Mouse (Mus musculus): ENCODE results near the gene Anapc5. TPM values are rescaled to one million over a fixed set of nuclear protein-coding genes. Genes with fewer than 3 reads are reported as not detected.
A peak's percentile ranks its signal among the peaks of the same experiment; 100 is the strongest.

The Anapc5 gene
- total RNA-seq, 1 experiment from 2014 or later = 210 TPM

GRCm38 (mm10) chr5:122801684-122802083, 19.5 kb downstream of the Anapc5 start:
- no peak for ATAC-seq (ENCODE audit: extremely low read depth, insufficient number of reproducible peaks, low FRiP score, poor library complexity, severe bottlenecking)

DNA sequence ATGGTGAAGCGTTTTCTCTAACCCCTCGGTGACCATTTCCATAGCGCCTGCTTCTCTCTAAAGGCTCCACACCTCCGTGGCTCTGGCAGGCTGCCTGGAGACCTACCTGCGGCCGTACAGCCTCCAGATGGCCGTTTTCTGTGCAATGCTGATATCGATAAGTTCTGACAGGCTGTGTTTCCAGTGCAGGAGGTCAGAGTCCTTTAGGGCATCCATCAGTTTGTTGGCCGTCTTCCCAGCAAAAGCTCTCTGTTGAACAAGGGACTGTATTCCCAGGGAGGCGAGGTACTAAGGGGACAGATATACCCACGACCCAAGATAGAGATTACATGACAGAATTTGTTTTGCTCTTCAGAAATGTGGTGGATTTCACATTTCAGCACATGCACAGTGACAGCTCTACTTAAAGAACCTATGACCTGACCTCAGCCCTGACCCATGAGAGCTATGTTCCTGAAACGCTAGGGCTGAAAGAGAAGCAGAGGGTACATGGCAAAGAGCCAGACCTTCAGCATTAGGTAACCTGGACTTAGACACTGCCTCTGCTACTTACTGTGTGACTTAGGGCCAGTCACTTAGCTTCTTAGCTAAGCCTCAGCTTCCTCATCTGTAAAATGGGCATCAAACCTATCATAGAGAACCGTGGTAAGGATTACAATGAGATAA, 20.7 kb downstream of the Anapc5 start:
- ATAC-seq (ENCODE audit: extremely low read depth, insufficient number of reproducible peaks, low FRiP score, poor library complexity, severe bottlenecking) = no peak

DNA sequence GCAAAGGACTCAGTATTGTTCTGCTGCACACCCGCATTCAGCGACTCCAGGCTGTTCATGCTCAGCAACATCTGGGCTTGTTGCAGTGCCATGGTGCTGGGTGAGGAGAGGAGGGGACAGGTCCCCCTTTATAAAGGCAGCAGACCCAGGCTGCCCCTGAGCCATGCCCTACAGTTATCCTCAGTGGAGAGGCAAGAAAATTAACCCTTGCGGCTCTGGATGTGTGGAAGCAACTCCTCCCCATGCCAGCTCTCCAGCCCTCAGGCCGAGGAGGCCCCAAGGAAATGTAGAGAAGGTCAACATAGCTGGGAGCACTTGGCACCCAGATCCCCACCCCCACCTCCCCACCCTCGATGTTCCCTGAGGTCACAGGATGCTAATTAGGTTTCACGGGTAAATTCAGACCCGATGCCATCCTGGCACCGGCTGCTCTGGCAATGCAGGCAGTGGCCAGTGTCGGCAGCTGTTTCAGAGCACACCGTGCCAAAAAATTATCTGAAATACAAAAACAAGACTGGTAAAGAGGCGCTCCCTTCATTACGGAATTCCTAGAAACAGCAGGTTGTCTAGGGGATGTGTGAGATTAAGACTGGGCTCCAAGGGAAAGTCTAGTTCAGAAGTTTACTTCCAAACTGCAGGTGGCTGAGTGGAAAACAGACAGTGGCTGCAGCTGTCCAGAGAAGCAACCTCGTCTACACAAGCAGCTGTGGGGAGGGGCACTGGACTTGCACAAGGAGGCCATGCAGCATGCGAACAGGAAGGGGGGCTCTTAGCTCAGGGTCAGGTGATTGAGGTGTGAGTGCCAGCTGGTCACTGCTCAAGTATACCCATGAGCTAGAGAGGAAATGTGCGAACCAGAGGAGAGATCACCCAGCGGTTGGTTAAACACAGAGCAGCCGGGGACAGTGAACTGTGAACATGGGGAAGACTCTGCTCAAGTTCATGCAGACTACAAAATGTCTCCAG, 21.5 kb downstream of the Anapc5 start:
- ATAC-seq (ENCODE audit: extremely low read depth, insufficient number of reproducible peaks, low FRiP score, poor library complexity, severe bottlenecking) = no peak

DNA sequence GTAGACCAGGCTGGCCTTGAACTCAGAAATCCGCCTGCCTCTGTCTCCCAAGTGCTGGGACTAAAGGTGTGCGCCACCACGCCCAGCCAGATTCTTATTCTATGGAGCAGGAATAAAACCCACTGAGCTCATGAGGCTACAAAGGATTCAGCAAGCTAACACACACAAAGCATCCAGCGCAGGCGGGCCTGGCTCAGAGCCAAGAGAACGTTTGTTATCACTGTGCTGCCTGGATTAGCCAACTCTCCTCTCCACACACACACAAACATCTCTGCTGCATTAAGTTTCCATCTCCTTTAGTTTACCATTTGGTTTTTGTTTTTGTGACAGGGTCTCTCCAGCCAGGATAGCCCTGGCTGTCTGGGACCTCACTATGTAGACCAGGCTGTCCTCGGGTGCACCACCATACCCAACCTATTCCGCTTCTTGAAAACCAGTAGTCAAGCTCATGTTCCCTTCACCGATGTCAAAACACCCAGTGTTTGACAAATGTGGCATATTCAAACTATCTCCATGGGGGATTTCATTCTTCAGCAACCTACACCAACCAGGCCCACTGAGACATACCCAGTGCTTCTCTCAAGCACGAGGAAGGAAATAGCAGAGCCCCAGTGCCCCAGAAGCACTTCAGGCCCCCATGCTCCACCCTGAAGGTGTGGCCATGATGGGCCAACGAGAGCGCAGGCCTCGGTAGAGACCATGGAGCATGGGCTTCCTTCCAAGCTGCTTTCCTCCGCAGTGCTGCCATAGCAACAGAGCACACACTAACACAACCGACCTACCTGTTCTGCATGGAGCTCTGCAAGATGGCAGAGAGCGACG, 22.4 kb downstream of the Anapc5 start:
- no peak for ATAC-seq (ENCODE audit: extremely low read depth, insufficient number of reproducible peaks, low FRiP score, poor library complexity, severe bottlenecking)

DNA sequence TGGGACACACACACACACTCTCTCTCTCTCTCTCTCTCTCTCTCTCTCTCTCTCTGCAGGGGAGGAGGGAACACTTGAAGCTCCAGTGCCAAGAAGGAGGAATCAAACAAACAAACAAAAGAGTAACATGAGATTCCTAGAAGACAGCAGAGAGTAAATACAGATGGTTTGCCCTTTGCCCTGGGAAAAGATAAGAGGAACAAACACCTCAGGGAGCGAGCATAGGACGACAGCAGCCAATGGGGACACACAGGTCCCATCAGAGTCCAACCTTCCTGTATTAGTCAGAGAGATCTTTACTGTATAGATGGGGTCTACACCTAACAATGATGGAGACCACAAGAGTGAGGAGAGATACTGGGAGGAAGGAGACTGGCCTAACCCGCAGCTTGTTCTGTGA, 23.3 kb downstream of the Anapc5 start:
- no peak for ATAC-seq (ENCODE audit: extremely low read depth, insufficient number of reproducible peaks, low FRiP score, poor library complexity, severe bottlenecking)

GRCm38 (mm10) chr5:122788696-122789095, 32.4 kb downstream of the Anapc5 start:
- ATAC-seq (ENCODE audit: extremely low read depth, insufficient number of reproducible peaks, low FRiP score, poor library complexity, severe bottlenecking) = no peak

GRCm38 (mm10) chr5:122786035-122786819, 34.9 kb downstream of the Anapc5 start:
- ATAC-seq (ENCODE audit: extremely low read depth, insufficient number of reproducible peaks, low FRiP score, poor library complexity, severe bottlenecking) = no peak

DNA sequence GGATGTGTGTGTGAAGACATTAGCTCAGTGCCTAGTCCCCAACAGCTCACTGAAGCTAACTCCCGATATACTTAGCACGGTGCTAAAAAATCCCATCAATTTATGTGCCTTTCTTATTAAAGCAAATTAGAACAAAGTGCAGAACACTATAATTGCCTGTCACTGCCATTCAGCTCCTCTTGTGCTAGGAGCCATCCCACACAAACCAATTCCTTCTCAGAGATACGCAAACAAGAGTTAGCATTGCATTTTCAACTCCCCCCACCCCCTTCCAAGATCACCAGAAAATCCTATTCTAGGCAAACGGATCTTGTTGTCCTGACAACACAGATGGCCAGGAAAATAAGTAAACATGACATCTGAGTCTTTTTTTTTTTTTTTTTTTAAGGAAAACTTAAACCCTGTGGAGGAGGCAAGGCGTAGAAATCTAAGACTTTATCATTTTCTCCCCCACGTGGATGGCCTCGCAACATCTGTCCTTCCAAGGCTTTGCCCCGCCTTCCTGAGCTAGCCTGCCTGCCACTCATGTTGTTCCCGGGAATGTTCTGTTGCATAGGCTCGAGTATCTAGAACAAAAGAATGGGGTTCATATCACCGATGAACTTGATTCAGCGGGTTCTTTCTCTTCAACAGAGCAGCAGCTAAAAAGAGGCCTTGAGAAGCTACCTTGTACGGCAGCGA, 37.3 kb downstream of the Anapc5 start:
- no peak for ATAC-seq (ENCODE audit: extremely low read depth, insufficient number of reproducible peaks, low FRiP score, poor library complexity, severe bottlenecking)

- no peak for ATAC-seq (ENCODE audit: extremely low read depth, insufficient number of reproducible peaks, low FRiP score, poor library complexity, severe bottlenecking)
These were observed 39.1 kb downstream of the Anapc5 start for GRCm38 (mm10) chr5:122782066-122782465.

DNA sequence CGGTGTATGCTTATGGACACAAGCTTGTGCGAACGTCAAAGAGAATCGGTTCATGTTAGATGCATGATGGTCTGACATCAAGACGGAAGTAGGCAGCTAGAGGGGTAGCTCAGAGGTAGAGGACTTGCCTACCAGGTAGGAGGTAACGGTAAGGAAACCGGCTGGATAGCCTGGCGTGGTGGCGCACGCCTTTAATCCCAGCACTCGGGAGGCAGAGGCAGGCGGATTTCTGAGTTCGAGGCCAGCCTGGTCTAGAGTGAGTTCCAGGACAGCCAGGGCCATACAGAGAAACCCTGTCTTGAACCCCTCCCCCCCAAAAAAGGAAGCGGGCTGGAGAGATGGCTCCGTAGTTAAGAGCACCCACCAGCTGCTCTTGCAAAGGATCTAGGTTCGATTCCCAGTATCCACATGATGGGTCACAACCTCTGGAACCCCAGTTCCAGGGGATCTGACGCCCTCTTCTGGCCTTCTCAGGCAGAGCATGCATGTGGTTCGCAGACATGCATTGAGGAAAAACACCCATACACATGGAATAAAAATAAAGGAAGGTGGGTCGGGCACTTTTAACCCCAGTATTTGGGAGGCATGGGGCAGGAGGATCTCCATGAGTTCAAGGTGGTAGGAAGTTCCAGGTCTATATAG, 40.2 kb downstream of the Anapc5 start:
- no peak for ATAC-seq (ENCODE audit: extremely low read depth, insufficient number of reproducible peaks, low FRiP score, poor library complexity, severe bottlenecking)

DNA sequence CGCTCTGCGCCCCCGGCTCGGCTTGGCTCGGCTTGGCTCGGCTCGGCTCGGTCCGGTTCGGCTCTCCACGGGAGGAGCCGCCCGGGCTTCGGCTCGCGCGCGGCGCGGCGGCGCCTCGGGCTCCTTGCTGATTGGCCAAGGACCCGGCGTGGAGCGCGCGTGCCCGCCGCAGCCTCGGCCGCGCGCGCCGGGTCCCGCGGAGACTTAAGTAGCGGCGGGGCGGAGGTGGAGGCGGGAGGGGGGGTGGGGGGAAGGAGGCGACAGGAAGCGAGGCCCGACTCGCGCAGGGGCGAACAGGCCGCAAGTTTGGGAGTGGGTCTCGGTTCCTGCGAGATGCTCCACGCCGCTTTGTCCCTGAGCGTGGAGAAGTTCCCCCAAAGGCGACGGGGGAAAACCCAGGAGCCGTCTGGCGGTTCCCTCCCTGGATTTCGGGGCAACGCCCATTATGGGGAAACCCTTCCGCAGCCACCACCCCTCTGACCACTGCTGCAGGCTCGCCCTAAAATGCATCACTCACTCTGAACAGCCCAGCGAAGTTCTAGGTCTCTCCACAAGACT, 41.8 kb downstream of the Anapc5 start, which contains the start of gene Camkk2:
Gene Camkk2 (minus strand): TSS at position 133 of the 558 bp plus-strand sequence.
- peak; percentile 79 for ATAC-seq (ENCODE audit: extremely low read depth, insufficient number of reproducible peaks, low FRiP score, poor library complexity, severe bottlenecking)

- no peak for ATAC-seq (ENCODE audit: extremely low read depth, insufficient number of reproducible peaks, low FRiP score, poor library complexity, severe bottlenecking)
These were observed 42.6 kb downstream of the Anapc5 start for GRCm38 (mm10) chr5:122778231-122779226.

- no peak for ATAC-seq (ENCODE audit: extremely low read depth, insufficient number of reproducible peaks, low FRiP score, poor library complexity, severe bottlenecking)
These were observed 43.8 kb downstream of the Anapc5 start for GRCm38 (mm10) chr5:122777322-122777721.

DNA sequence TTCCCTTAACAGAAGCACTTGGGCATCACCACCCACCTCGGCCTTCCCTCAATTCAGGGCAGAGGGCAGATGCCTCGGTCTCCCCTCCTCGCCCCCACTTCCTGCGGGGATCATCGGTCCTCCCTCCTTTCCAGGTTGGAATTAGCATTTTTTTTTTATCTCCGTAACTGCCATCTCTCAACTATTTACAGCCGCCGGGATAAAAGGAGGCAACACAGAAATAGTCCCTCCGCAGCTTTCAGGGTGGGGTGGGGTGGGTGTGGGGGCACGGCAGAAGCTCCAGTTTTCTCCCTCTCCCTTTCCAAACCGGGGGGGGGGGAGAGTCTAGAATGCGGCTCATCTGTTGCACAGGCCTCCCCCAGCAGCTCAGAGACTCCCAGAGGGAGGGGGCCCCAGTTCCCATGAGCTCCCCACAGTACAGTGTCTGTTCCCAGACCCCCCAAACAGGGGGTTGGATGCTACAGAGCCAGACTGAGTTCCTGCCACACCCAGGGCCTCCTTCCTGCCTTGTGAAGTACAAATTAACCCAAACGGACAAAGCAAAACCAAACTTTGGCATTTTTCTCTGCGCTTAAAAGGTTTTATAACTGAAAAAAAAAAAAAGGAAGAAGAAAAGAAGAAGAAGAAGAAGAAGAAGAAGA, 45.4 kb downstream of the Anapc5 start:
- no peak for ATAC-seq (ENCODE audit: extremely low read depth, insufficient number of reproducible peaks, low FRiP score, poor library complexity, severe bottlenecking)

DNA sequence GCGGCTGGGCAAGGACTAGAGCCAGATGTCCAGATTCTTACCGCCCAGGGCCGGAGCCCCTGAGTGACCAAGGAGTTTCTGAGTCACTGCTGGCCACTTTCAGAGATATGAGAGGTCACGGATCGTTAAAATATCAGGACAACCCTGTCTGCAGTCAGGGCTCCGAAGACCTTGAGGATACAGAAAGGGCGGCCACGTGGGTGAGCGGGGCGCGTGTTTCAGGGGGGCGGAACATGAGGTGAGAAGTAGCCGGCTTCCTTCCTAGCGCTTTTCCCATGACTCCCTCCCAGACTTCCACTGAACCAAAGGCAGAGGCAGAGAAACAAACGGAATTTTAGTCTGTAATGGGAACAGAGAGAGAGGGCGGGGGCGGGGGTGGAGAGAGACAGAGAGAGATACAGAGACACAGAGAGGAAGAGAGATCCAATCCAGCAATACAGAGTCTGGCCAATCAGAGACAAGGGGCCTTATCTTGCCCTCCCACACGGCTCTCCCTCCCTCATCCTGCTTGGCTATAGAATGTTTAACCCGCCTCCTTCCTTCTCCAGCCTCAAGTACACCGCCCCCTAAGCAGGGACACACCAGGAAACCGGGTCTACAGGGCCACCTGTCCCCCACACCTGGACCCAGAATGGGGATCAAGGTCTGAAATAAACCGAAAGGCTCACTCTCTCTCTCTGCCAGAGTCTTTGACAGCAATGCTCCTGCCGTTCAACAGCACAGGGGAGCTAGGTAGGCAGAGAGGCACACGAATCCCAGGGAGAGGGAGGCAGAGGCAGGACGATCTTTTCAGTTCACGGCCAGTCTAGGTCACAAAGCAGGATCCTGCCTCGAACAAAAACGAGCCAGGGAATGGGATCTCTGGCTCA, 46.2 kb downstream of the Anapc5 start:
- no peak for ATAC-seq (ENCODE audit: extremely low read depth, insufficient number of reproducible peaks, low FRiP score, poor library complexity, severe bottlenecking)

Data from neutrophil, adult 5-6 weeks (primary cell).